Mouse (Mus musculus): Measurements from ENCODE around the gene Aifm3. TPM values are rescaled to one million over a fixed set of nuclear protein-coding genes. Genes with fewer than 3 reads are reported as not detected.

Gene Aifm3
- polyA plus RNA-seq, 1 experiment = not detected

GRCm38 (mm10) chr16:17556907-17557306 lies 67.5 kb downstream of the Aifm3 start:
- Histone ChIP-seq H3K4me1 (ENCODE audit: control insufficient read depth) (peaks cover 49% of the 10 kb centered on the region), H3K27me3 (ENCODE audit: control insufficient read depth) (peaks cover 38% of the 10 kb centered on the region)

More at GRCm38 (mm10) chr16:17556907-17557306, 67.5 kb downstream of the Aifm3 start:
- H3K36me3 ChIP-seq (ENCODE audit: control insufficient read depth) = no peaks in the 10 kb centered on the region
- H3K4me3 ChIP-seq (replicated peaks) = no peak overlapping the region
- TF ChIP-seq TAL1 (IDR thresholded peaks at IDR 0.05; ENCODE audit: low read length) (no peak), GATA1 (IDR thresholded peaks at IDR 0.05; ENCODE audit: low read length) (no peak)
- no peaks in the 10 kb centered on the region for H3K9me3 ChIP-seq (ENCODE audit: control insufficient read depth, low read length)

Other genes starting within 250 kb of the Aifm3 start
- gene Tmem191c, start 213.5 kb upstream of the Aifm3 start, polyA plus RNA-seq (2012) = 0.08 and 0.20 TPM in 2 replicates
- 0.03 TPM in 1 of 2 replicates, not detected in the other for gene Serpind1, start 158.2 kb upstream of the Aifm3 start, polyA plus RNA-seq (2012)
- gene Snap29, start 83.6 kb upstream of the Aifm3 start, polyA plus RNA-seq (2012) = 0.49 and 0.66 TPM in 2 replicates
- gene Pi4ka, start 83.3 kb upstream of the Aifm3 start, polyA plus RNA-seq (2012) = 0.79 and 1.9 TPM in 2 replicates
- gene Crkl, start 37.6 kb upstream of the Aifm3 start, polyA plus RNA-seq (2012) = 0.84 and 0.88 TPM in 2 replicates
- 0.59 and 0.78 TPM in 2 replicates for gene Lztr1, start 19.1 kb downstream of the Aifm3 start, polyA plus RNA-seq (2012)
- 13.7 and 15.6 TPM in 2 replicates for gene Thap7, start 41.5 kb downstream of the Aifm3 start, polyA plus RNA-seq (2012)
- gene Lrrc74b, start 71.6 kb downstream of the Aifm3 start, polyA plus RNA-seq (2012) = 0.02 TPM in 1 of 2 replicates, not detected in the other
- gene P2rx6, start 72.3 kb downstream of the Aifm3 start, polyA plus RNA-seq (2012) = 0.03 TPM in 1 of 2 replicates, not detected in the other
- gene Slc7a4, start 93.6 kb downstream of the Aifm3 start, polyA plus RNA-seq (2012) = 0.04 TPM in 1 of 2 replicates, not detected in the other
- gene Smpd4, start 129.7 kb downstream of the Aifm3 start, polyA plus RNA-seq (2012) = 1.9 and 2.3 TPM in 2 replicates
- gene Ccdc74a, start 156.9 kb downstream of the Aifm3 start, polyA plus RNA-seq (2012) = 1.4 and 1.5 TPM in 2 replicates
- gene Med15, start 243.3 kb downstream of the Aifm3 start, polyA plus RNA-seq (2012) = 7.7 and 8.2 TPM in 2 replicates

Data from erythroblast, embryonic 14.5 days (primary cell).